Mouse (Mus musculus) ovary, postnatal 14 days (tissue): ENCODE data around the gene Cdh11.
"Not testable (repeated sequence)": the region's sequence is repeated elsewhere in the genome, so short reads cannot be mapped to it uniquely, and the experiment has no call there.

ENCODE experiments used
- DNase-seq: peaks from one replicate; pipeline ENCODE4 v3.0.0; 2022; ENCODE audit warnings: low spot score

Gene Cdh11

GRCm38 (mm10) chr8:102707305-102707704 is 78.1 kb downstream of the Cdh11 start:
- DNase-seq, result no peak

DNA sequence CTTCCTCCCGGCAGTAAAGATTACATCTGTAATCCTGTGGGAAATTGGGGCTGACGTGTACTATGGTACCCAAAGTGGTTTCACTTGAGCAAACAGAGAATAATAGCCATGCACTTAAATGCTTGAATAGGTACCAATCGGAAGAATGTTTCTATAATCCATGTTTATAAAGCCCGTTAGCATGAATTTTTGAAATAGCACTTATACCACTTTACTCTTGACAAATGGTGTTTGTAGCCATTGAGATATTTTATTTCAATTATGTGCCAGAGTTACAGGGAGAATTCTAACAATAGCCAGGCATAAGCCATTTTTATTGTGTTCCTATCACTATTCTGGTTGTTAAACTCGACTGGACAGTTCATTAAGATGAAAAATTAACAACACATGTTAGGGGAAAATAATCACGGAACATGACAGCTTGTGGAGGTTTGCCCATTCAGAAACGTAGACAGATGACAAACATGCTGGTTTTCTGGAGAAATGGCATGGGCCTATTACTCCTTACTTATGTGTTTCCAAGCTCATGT is 80.0 kb downstream of the Cdh11 start:
- no peak for DNase-seq

DNA sequence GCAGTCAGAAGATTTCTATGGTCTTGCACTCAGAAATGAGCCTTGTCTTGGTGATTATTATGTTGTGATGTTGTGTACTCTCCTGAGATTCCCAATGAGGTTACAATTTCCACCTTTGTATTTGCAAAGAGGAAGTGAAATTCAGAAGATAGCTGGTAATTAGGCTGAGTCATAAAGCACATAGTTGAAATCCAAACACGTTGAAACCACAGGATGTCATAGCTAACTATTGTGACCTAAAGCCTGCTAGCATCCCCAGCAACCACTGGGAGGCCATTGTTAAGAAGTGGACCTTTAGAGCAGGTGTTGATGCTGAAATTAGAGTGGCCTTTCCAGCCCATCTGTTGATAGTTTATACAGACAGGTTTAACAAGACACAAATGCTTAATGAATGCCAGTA is 85.2 kb downstream of the Cdh11 start:
- no peak for DNase-seq

DNA sequence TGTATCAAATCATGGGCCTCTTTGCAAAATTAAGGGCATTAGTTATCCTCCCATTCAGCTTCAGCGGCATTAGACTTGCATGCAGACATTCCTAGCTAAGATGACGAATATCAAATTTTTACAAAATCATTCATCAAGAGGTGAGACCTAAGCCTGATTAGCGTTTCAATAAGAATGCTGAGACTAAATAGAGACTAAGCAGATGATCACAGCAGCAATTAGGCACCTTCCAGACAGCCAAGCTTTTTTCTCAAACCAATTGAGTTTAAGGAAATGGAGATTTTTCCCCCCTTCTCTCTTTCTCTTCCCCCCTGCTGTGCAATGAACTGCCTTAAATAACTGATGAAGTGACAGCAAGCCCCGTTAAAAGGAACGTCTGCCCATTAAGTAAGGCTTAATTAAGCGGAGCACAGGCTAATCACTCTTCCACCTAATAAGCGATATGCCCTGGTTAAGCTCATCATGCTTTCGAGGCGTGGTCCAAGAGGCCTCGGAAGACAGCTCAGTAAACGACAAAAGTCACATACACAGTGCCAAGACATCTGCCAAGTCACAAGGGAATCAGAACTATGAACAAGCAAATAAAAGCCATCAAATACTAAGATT is 87.1 kb downstream of the Cdh11 start:
- no peak for DNase-seq

DNA sequence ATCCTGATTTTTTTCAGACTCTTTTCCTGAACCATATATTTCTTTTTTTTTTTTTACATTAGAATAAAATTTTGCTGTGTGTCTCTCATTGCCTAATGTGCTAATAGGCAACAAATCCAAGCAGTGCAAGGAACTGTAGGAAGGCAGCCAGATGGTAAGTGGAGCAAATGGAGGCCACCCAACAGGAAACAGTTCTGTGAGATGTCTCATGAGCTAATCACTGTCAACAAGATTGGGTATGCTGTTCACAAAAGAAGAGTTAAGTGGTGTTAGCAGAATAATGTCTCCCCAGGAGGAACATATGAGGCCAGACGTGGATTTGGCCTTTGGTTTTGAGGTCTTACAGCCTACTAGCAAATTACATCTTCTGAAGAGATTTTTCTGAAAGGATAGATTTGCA is 92.0 kb downstream of the Cdh11 start:
- DNase-seq, result no peak

DNA sequence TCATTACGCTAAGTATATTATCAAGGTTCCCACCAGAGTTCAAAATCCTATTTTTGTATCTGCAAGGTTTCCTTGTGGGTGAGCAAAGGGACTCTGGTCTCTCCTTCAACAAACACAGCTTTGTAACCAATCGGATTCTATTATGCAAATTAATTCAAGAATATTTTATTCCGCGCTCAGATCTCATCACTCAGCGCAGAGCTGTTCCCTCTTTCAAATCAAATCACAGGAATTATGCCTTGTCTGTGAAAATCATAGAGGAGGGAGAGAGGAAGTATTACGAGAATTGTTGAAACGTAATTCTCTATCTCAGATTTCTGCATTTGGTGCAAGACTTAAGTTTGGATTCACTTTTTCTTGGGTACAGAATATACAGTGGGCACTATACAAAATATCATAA is 100.0 kb downstream of the Cdh11 start:
- not testable (repeated sequence) for DNase-seq

- no peak for DNase-seq
Measured at GRCm38 (mm10) chr8:102685023-102685422, 100.4 kb downstream of the Cdh11 start.

GRCm38 (mm10) chr8:102677148-102677547 is 108.3 kb downstream of the Cdh11 start:
- DNase-seq, result no peak

DNA sequence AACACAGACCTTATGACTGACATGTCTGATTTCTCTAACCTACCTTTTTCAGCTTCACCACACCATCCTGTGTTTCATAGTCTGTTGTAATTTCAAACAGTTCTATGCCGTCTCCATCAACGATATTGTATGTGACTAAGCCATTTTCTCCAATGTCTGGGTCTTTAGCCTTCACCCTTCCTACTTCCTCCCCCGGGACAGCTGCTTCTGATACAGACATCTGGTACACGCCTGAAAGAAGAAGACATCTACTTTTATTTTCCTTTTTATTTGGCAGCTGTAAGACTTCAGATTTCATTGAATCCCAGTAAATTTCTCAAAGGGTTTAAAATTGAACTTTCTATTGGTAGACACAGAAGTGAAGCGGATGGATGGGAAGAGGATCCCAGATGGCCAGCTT is 120.9 kb downstream of the Cdh11 start:
- not testable (repeated sequence) for DNase-seq

DNA sequence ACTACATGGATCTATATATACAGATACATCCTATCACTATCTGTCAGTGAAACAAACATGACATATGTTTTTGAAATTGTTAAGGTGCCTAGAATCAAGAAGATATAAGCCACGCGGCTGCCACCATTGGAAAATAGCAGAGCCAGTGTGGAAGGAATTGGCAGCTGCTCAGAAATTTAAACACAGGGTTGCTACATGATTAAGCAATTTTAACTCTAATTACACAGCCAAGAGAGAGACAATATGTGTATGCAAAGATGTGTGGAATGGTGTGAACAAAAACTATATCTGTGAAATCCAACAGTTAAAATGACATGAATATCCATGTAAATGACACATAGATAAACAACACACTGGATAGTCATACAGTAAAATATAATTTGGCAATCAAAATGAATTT is 128.9 kb downstream of the Cdh11 start:
- no peak for DNase-seq

GRCm38 (mm10) chr8:102651964-102652363 is 133.5 kb downstream of the Cdh11 start:
- no peak for DNase-seq

DNA sequence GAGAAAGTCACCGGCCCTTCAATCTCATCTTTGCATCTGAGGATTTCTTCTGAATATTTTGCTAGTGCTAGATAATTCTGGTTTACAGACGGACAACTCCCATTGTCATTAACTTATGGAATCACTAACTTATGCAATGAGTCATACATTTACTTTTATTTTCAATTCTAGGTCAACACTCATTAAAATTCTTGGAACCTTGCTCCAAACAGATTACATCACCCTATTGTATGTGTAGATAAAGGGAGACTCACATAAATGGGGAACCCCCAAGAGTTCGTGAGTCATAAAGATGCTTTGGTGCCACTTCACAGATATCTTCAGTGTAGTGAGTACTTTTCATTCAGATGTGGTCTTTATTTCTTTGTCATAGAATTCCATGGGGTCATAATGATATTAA is 158.3 kb downstream of the Cdh11 start:
- no peak for DNase-seq

DNA sequence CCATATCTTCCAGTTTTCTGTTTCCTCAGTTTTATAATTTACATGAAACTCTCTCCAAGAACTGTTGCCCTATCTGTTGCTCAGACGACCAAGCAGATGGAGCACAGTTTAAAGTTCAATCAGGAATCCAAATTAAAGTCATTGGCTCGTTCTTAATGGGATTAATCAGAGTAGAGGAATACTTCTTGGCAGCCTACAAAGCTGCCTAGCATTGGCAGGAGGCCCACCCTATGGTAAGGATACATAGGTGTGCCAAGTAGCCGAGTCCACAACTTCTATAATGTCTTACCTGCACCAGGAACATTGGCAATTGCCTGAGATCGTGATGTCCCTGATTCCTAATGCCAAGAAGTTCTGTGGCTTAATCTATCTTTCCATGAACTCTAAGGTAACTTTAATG is 173.3 kb downstream of the Cdh11 start:
- DNase-seq, result no peak

DNA sequence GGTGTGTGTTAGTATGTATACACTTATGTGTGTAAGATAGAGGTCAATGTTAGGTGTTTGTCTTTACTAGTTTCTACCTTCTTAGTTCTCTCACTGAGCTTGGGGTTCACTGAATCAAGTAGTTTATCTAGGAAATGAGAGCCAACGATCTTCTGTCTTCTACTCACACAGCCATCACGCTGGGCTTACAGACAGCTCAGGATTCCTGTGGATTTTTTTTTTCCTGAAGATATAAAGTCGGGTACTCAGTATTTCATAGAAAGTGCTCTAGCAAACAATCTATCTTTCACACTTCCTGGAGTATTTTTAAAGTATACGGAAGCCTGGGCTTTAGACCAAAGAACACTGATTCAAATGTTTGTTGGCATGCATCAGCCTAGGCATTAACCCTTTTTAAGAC is 184.1 kb downstream of the Cdh11 start:
- no peak for DNase-seq

DNA sequence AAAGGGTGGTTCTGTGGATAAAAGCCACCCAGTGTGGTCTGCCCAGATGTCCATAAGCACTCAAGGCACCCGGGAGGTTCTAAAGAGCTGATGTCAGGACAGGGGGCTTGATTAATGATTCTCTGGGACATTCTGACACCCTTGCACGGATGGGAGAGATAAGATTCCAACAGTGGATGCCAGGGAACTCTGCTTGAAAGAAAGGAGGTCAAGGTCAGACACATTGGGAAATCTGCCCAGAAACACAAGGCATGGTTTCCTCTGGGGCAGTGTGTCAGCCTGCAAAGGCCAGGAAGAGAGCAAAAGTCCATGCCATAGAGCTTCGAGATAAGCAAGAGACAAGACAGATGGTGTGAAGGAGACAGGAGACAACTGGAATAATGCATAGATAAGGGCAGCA is 188.9 kb downstream of the Cdh11 start:
- peak; percentile 37 for DNase-seq

- DNase-seq, result no peak
Measured at GRCm38 (mm10) chr8:102593899-102594298, 191.5 kb downstream of the Cdh11 start.
